Mouse (Mus musculus) heart, postnatal 0 days (tissue): ENCODE results near the gene Xxylt1.

Experiments
- CTCF ChIP-seq: IDR thresholded peaks from 2 replicates; pipeline ENCODE4 v1.5.1; 2016; ENCODE audit warnings: antibody characterized with exemption, control low read depth, low read depth
- EP300 ChIP-seq: IDR thresholded peaks from 2 replicates; pipeline ENCODE4 v1.6.1; 2016; ENCODE audit warnings: antibody characterized with exemption, low read depth

- TF ChIP-seq CTCF, result no peak
- TF ChIP-seq EP300, result no peak
These were observed 11.7 kb downstream of the Xxylt1 start for GRCm38 (mm10) chr16:31069211-31070166.
